Mouse (Mus musculus) retina, postnatal 1 day (tissue): ENCODE measurements around the gene Macrod2.

Source experiments
- DNase-seq: peaks from one replicate; pipeline ENCODE4 v3.0.0-alpha.2; 2012

The Macrod2 gene

GRCm38 (mm10) chr2:141228809-141229208, 833.7 kb downstream of the Macrod2 start:
- no peak for DNase-seq

- DNase-seq: no peak
These were observed 834.7 kb downstream of the Macrod2 start for GRCm38 (mm10) chr2:141229820-141230219.

- peak; percentile 51 for DNase-seq
These were observed 836.0 kb downstream of the Macrod2 start for GRCm38 (mm10) chr2:141231011-141231668.

GRCm38 (mm10) chr2:141234306-141234705, 839.2 kb downstream of the Macrod2 start:
- DNase-seq: peak; percentile 20

- no peak for DNase-seq
These were observed 839.8 kb downstream of the Macrod2 start for GRCm38 (mm10) chr2:141234724-141235453.

- DNase-seq: no peak
These were observed 852.6 kb downstream of the Macrod2 start for GRCm38 (mm10) chr2:141247680-141248079.

- DNase-seq: no peak
These were observed 869.5 kb downstream of the Macrod2 start for GRCm38 (mm10) chr2:141264582-141264981.

- DNase-seq: no peak
These were observed 871.5 kb downstream of the Macrod2 start for GRCm38 (mm10) chr2:141266591-141266990.

GRCm38 (mm10) chr2:141271541-141271940, 876.4 kb downstream of the Macrod2 start:
- no peak for DNase-seq

GRCm38 (mm10) chr2:141272966-141273365, 877.9 kb downstream of the Macrod2 start:
- DNase-seq: no peak

GRCm38 (mm10) chr2:141274262-141274661, 879.2 kb downstream of the Macrod2 start:
- no peak for DNase-seq

- DNase-seq: peak; percentile 24
These were observed 884.1 kb downstream of the Macrod2 start for GRCm38 (mm10) chr2:141279130-141279698.

GRCm38 (mm10) chr2:141280817-141281216, 885.7 kb downstream of the Macrod2 start:
- DNase-seq: no peak

- no peak for DNase-seq
These were observed 891.1 kb downstream of the Macrod2 start for GRCm38 (mm10) chr2:141286110-141286747.

GRCm38 (mm10) chr2:141288494-141288893, 893.4 kb downstream of the Macrod2 start:
- no peak for DNase-seq

- DNase-seq: no peak
These were observed 894.1 kb downstream of the Macrod2 start for GRCm38 (mm10) chr2:141289059-141289713.

GRCm38 (mm10) chr2:141292847-141293246, 897.7 kb downstream of the Macrod2 start:
- no peak for DNase-seq

GRCm38 (mm10) chr2:141299168-141299567, 904.1 kb downstream of the Macrod2 start:
- no peak for DNase-seq

GRCm38 (mm10) chr2:141301030-141301429, 905.9 kb downstream of the Macrod2 start:
- no peak for DNase-seq

GRCm38 (mm10) chr2:141308406-141308805, 913.3 kb downstream of the Macrod2 start:
- DNase-seq: no peak

- DNase-seq: peak; percentile 69
These were observed 917.2 kb downstream of the Macrod2 start for GRCm38 (mm10) chr2:141312136-141312948.

GRCm38 (mm10) chr2:141315349-141315748, 920.2 kb downstream of the Macrod2 start:
- DNase-seq: no peak
